Mouse (Mus musculus) forebrain, embryonic 13.5 days (tissue): ENCODE measurements around the gene Mcemp1. TPM values are rescaled to one million over a fixed set of nuclear protein-coding genes. Genes with fewer than 3 reads are reported as not detected.

Source experiments
- ATAC-seq: fragments of 200-750 bp; cut with Nextera tagmentation; 2 replicates; pipeline ENCODE4 v1.8.0; 2017
- H3K27ac ChIP-seq: fragments of 300-500 bp; sonication (generic); 2 replicates; pipeline ENCODE4 v1.5.1; 2015; ENCODE audit warnings: inconsistent platforms, mild to moderate bottlenecking, moderate library complexity
- H3K27me3 ChIP-seq: fragments of 300-500 bp; sonication (generic); 2 replicates; pipeline ENCODE4 v1.6.1; 2015; ENCODE audit warnings: mild to moderate bottlenecking, inconsistent platforms
- H3K36me3 ChIP-seq: fragments of 300-500 bp; sonication (generic); 2 replicates; pipeline ENCODE4 v1.6.1; 2015; ENCODE audit warnings: mild to moderate bottlenecking, inconsistent platforms; ENCODE audit not compliant: poor library complexity, severe bottlenecking
- H3K4me1 ChIP-seq: fragments of 300-500 bp; sonication (generic); 2 replicates; pipeline ENCODE4 v1.6.1; 2015; ENCODE audit warnings: inconsistent platforms
- H3K4me2 ChIP-seq: fragments of 300-500 bp; sonication (generic); 2 replicates; pipeline ENCODE4 v1.6.1; 2015; ENCODE audit warnings: inconsistent platforms, mild to moderate bottlenecking, moderate library complexity
- H3K4me3 ChIP-seq: fragments of 300-500 bp; sonication (generic); 2 replicates; pipeline ENCODE4 v1.5.1; 2015; ENCODE audit warnings: mild to moderate bottlenecking, inconsistent platforms
- H3K9ac ChIP-seq: fragments of 300-500 bp; sonication (generic); 2 replicates; pipeline ENCODE4 v1.6.1; 2015; ENCODE audit warnings: mild to moderate bottlenecking, inconsistent platforms
- H3K9me3 ChIP-seq: fragments of 300-500 bp; sonication (generic); replicated peaks from 2 replicates; pipeline ENCODE4 v1.6.1; 2016; ENCODE audit warnings: inconsistent platforms
- WGBS: fragments of 180-500 bp; shearing (Covaris S2); methylation state at CpG from one replicate; pipeline ENCODE4 v1.1.7; 2015; 5-methylcytosine and 5-hydroxymethylcytosine counted together
- polyA plus RNA-seq: library from polyadenylated mRNA; unstranded; fragments of >200 nt; fragmentation: Nextera tagmentation; extraction: Ambion mirVana; gene quantifications from 2 replicates; pipeline ENCODE4 v1.2.1, GENCODE M21; 2015

Gene Mcemp1
- polyA plus RNA-seq: 0.15 and 0.18 TPM in 2 replicates

GRCm38 (mm10) chr8:3665507-3665906 is at the start of gene Mcemp1:
TSS of gene Mcemp1 (plus strand) at chr8:3665754.
- Histone ChIP-seq H3K27ac (no peak within 1 kb of the TSS), H3K4me1 (no peaks in the 10 kb centered on the region), H3K9me3 (no peaks in the 10 kb centered on the region), H3K36me3 (no peaks in the 10 kb centered on the region), H3K4me3 (no peak within 1 kb of the TSS), H3K4me2 (no peak within 1 kb of the TSS), H3K9ac (no peak within 1 kb of the TSS), H3K27me3 (no peaks in the 10 kb centered on the region)
- WGBS: 77% methylated on average over 6 of the region's 6 CpGs
- ATAC-seq: no peak

- Histone ChIP-seq H3K9me3 (no peaks in the 10 kb centered on the region), H3K4me3 (peak within 1 kb of the TSS; percentile 86), H3K27me3 (no peaks in the 10 kb centered on the region), H3K4me2 (peak within 1 kb of the TSS; percentile 87), H3K36me3 (peaks cover 23% of the 10 kb centered on the region), H3K27ac (no peak within 1 kb of the TSS), H3K9ac (peak within 1 kb of the TSS; percentile 85), H3K4me1 (peaks cover 22% of the 10 kb centered on the region)
- whole genome bisulfite sequencing: 0% methylated on average over 37 of the region's 37 CpGs
- peak; percentile 98 for ATAC-seq
Observed at GRCm38 (mm10) chr8:3621199-3621970, 44.2 kb upstream of the Mcemp1 start, which contains the start of the genes Xab2 and Pet100. TSS of gene Xab2 (minus strand) at chr8:3621316. TSS of gene Pet100 (plus strand) at chr8:3621548.

- ATAC-seq: no peak
- Histone ChIP-seq H3K9me3 (no peaks in the 10 kb centered on the region), H3K4me2 (peak overlapping the region; percentile 70), H3K4me3 (peak overlapping the region; percentile 86), H3K27me3 (no peaks in the 10 kb centered on the region), H3K4me1 (peaks cover 22% of the 10 kb centered on the region), H3K36me3 (peaks cover 16% of the 10 kb centered on the region), H3K9ac (peak overlapping the region; percentile 73; the same call in 1 of the 2 replicates), H3K27ac (no peak overlapping the region)
- 62% methylated on average over 8 of the region's 8 CpGs for WGBS
Observed at GRCm38 (mm10) chr8:3622119-3622518, 43.4 kb upstream of the Mcemp1 start.

- 57% methylated on average over 1 of the region's 1 CpGs for WGBS
- no peak within 1 kb of the TSS for H3K27ac ChIP-seq
- H3K9ac ChIP-seq: no peak within 1 kb of the TSS
- H3K36me3 ChIP-seq: no peaks in the 10 kb centered on the region
- H3K27me3 ChIP-seq: peaks cover 15% of the 10 kb centered on the region
- H3K9me3 ChIP-seq: no peaks in the 10 kb centered on the region
- H3K4me2 ChIP-seq: no peak within 1 kb of the TSS
- ATAC-seq: no peak
- no peak within 1 kb of the TSS for H3K4me3 ChIP-seq
- peaks cover 10% of the 10 kb centered on the region for H3K4me1 ChIP-seq
Observed at GRCm38 (mm10) chr8:3625445-3625844, 40.1 kb upstream of the Mcemp1 start, which contains the start of gene Pcp2. TSS of gene Pcp2 (minus strand) at chr8:3625545.

GRCm38 (mm10) chr8:3626971-3627370 is 38.6 kb upstream of the Mcemp1 start:
- Histone ChIP-seq H3K27me3 (peaks cover 15% of the 10 kb centered on the region), H3K27ac (no peak overlapping the region), H3K9me3 (no peaks in the 10 kb centered on the region), H3K4me1 (peaks cover 10% of the 10 kb centered on the region), H3K36me3 (no peaks in the 10 kb centered on the region), H3K9ac (no peak overlapping the region), H3K4me2 (no peak overlapping the region), H3K4me3 (no peak overlapping the region)
- ATAC-seq: no peak
- WGBS: 66% methylated on average over 5 of the region's 5 CpGs

- no peak overlapping the region for H3K9ac ChIP-seq
- peak; percentile 22; the same call in 1 of the 2 replicates for ATAC-seq
- no peak overlapping the region for H3K4me2 ChIP-seq
- H3K4me3 ChIP-seq: no peak overlapping the region
- peaks cover 15% of the 10 kb centered on the region for H3K27me3 ChIP-seq
- 27% methylated on average over 5 of the region's 5 CpGs for WGBS
- no peaks in the 10 kb centered on the region for H3K36me3 ChIP-seq
- H3K27ac ChIP-seq: no peak overlapping the region
- H3K9me3 ChIP-seq: no peaks in the 10 kb centered on the region
- H3K4me1 ChIP-seq: peaks cover 5% of the 10 kb centered on the region; the same call in 1 of the 2 replicates
Observed at GRCm38 (mm10) chr8:3628014-3628413, 37.5 kb upstream of the Mcemp1 start.

DNA sequence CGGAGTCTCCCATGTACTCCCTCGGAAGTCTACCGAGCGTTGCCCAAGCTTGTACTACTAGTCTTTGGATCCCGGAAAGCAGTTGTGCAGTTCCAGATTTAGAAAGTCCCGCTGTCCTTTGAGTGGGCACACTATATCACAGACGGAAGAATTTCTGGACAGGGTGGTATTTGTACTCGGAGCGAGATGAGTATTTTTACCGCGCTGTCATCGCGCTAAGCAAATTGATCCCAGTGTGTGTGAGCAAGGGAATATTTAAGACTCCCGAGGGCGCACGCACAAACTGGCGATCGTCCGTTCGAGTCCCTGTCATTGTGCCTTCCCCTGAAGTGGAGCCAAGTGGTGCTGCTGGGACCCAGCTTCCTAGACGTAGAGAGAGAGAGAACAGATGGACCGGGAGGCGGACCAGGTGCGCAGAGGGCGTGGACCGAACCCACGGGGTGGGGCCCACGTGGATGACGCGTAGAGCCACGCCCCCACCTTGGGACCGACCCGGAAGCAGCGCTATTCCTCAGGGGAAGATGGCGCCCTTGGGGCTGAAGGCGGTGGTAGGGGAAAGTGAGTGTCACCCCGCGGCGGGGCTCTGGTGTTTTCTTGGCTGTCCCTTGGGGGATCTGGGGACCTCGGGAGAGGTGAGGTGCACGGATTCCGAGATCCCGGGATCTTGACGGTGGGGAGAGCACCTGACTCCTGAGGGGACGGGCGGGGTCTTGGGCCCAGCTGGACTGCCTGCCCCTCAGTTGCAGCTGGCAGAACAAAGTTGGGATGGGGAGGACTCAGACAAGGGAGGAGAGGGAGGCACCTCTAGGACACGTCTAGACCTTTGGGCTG is 34.7 kb upstream of the Mcemp1 start, which contains the start of gene Stxbp2:
Gene Stxbp2, plus strand, starts transcription at position 309 of the 831 bp plus-strand sequence.
- H3K27me3 ChIP-seq: peaks cover 15% of the 10 kb centered on the region
- no peak within 1 kb of the TSS for H3K27ac ChIP-seq
- H3K9me3 ChIP-seq: no peaks in the 10 kb centered on the region
- H3K9ac ChIP-seq: peak within 1 kb of the TSS; percentile 65
- peak within 1 kb of the TSS; percentile 53 for H3K4me3 ChIP-seq
- peaks cover 5% of the 10 kb centered on the region; the same call in 1 of the 2 replicates for H3K4me1 ChIP-seq
- 4% methylated on average over 47 of the region's 47 CpGs for WGBS
- no peaks in the 10 kb centered on the region for H3K36me3 ChIP-seq
- peak; percentile 88 for ATAC-seq
- H3K4me2 ChIP-seq: peak within 1 kb of the TSS; percentile 74

DNA sequence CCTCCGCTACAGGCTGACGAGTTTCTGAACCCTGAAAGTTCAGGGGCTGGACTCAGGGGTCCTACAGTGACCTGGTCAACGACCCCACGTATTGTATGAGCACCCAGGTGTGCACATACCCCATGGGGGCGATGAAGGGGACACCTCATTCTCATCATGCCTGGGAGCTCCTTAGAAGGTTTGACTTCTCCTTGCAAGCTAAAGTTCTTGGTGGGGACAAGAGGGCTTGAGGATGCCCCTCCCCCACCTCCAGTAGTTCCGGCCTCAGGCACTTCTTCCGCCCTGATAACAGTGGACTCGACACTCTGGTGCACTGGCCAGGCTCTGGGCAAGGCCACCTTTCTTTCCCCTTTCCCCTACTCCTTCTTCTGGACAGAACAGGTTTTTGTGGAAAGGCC is 34.1 kb upstream of the Mcemp1 start:
- Histone ChIP-seq H3K36me3 (peaks cover 5% of the 10 kb centered on the region; the same call in 1 of the 2 replicates), H3K9me3 (no peaks in the 10 kb centered on the region), H3K9ac (peak overlapping the region; percentile 65; the same call in 1 of the 2 replicates), H3K27ac (no peak overlapping the region), H3K4me2 (peak overlapping the region; percentile 74), H3K27me3 (peaks cover 15% of the 10 kb centered on the region), H3K4me3 (peak overlapping the region; percentile 53), H3K4me1 (peaks cover 5% of the 10 kb centered on the region; the same call in 1 of the 2 replicates)
- WGBS: 22% methylated on average over 8 of the region's 8 CpGs
- no peak for ATAC-seq

GRCm38 (mm10) chr8:3645804-3646203 is 19.8 kb upstream of the Mcemp1 start:
- H3K4me1 ChIP-seq: no peaks in the 10 kb centered on the region
- 0 out of 2 replicates have a peak, but pooled peaks cover 6% of the 10 kb centered on the region for H3K36me3 ChIP-seq
- H3K9me3 ChIP-seq: no peaks in the 10 kb centered on the region
- 28% methylated on average over 5 of the region's 5 CpGs for WGBS
- H3K27me3 ChIP-seq: no peaks in the 10 kb centered on the region
- no peak for ATAC-seq
- no peak overlapping the region for H3K9ac ChIP-seq
- no peak overlapping the region for H3K4me3 ChIP-seq
- no peak overlapping the region for H3K4me2 ChIP-seq
- no peak overlapping the region for H3K27ac ChIP-seq

GRCm38 (mm10) chr8:3646824-3647531 is 18.6 kb upstream of the Mcemp1 start:
- no peaks in the 10 kb centered on the region for H3K27me3 ChIP-seq
- WGBS: 86% methylated on average over 6 of the region's 6 CpGs

DNA sequence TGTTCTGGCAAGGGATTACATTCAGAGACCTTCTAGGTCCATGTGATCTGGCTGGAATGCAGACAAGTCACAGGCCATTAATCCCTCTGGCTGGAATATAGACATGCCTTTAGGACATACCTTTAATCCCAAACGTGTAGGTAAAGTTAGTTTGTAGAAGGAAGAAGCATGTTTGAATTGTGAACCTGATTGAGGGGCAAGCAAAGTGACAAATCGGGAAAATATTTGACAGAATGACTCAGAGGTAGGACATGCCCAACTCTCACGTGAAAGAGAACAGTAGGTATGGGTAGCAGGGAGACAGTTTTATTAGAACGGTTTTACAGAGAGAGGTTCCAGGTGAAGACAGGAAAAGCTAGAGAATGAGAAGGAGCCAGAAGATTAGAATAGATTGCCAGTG is 18.0 kb upstream of the Mcemp1 start:
- ATAC-seq: no peak
- H3K4me3 ChIP-seq: no peak overlapping the region
- H3K9me3 ChIP-seq: no peaks in the 10 kb centered on the region
- 81% methylated on average over 4 of the region's 4 CpGs for WGBS
- H3K9ac ChIP-seq: no peak overlapping the region
- no peaks in the 10 kb centered on the region for H3K27me3 ChIP-seq
- no peak overlapping the region for H3K4me2 ChIP-seq
- no peak overlapping the region for H3K27ac ChIP-seq
- H3K4me1 ChIP-seq: no peaks in the 10 kb centered on the region
- H3K36me3 ChIP-seq: no peaks in the 10 kb centered on the region

More at GRCm38 (mm10) chr8:3646824-3647531, 18.6 kb upstream of the Mcemp1 start:
- Histone ChIP-seq H3K27ac (no peak overlapping the region), H3K4me2 (no peak overlapping the region), H3K4me3 (no peak overlapping the region), H3K4me1 (no peaks in the 10 kb centered on the region), H3K9me3 (no peaks in the 10 kb centered on the region), H3K36me3 (no peaks in the 10 kb centered on the region), H3K9ac (no peak overlapping the region)
- no peak for ATAC-seq
